Mouse (Mus musculus): ENCODE measurements at regions not wholly inside any gene's neighbourhood (a gene's known extent, or its start where the extent isn't known, plus 50 kb on each side); places are given as distances from the start of the nearest gene placed in this dataset.

- no peak for TF ChIP-seq CTCF (IDR thresholded peaks at IDR 0.05; ENCODE audit: borderline replicate concordance, control insufficient read depth, extremely low read depth, insufficient read depth, low read length, poor library complexity)
- TF ChIP-seq POLR2A (IDR thresholded peaks at IDR 0.05; ENCODE audit: control insufficient read depth, extremely low read depth, insufficient read depth, low read length, poor library complexity): no peak
Measured at GRCm38 (mm10) chr11:18421076-18421475, 467.4 kb upstream of the Etaa1 start.
